Mouse (Mus musculus): ENCODE measurements at regions not wholly inside any gene's neighbourhood (a gene's known extent, or its start where the extent isn't known, plus 50 kb on each side); places are given as distances from the start of the nearest gene placed in this dataset.
A peak's percentile ranks its signal among the peaks of the same experiment; 100 is the strongest.

DNA sequence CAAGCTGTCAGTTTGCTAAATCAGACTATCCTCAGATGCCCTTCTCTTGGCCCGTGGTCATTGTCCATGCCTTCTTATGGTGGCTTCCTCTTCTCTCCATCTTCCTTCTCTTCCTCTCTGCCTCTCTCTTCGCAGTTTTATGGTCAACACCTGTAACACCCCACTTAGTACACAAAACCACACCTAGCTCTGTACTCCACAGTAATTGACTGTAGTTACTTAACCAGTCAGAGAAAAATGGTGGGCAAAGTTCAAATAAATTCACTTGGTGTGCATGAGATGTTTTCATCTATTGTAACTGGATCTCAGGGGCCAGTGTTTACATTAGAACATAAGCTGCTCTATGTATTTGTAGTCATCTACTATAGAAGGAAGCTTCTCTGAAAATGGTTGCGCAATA is 807.8 kb upstream of the Cadm2 start:
- Histone ChIP-seq H3K4me1 (ENCODE audit: control insufficient read depth, insufficient read depth, low read length) (no peaks in the 10 kb centered on the region), H3K27me3 (ENCODE audit: control insufficient read depth, insufficient read depth, low read length) (no peaks in the 10 kb centered on the region), H3K9ac (replicated peaks; ENCODE audit: low read depth, low read length) (no peak overlapping the region), H3K4me3 (ENCODE audit: low read depth, low read length) (no peak overlapping the region), H3K36me3 (ENCODE audit: control insufficient read depth, insufficient read depth, low read length) (no peaks in the 10 kb centered on the region), H3K27ac (ENCODE audit: low read length) (no peak overlapping the region), H3K9me3 (ENCODE audit: control insufficient read depth, low read depth, low read length) (no peaks in the 10 kb centered on the region), H3K4me2 (replicated peaks; ENCODE audit: low read depth, low read length) (no peak overlapping the region)
- WGBS, result 83% methylated on average over 3 of the region's 3 CpGs
- no peak for ATAC-seq (ENCODE audit: insufficient number of reproducible peaks, insufficient read depth, low FRiP score, low read depth)

DNA sequence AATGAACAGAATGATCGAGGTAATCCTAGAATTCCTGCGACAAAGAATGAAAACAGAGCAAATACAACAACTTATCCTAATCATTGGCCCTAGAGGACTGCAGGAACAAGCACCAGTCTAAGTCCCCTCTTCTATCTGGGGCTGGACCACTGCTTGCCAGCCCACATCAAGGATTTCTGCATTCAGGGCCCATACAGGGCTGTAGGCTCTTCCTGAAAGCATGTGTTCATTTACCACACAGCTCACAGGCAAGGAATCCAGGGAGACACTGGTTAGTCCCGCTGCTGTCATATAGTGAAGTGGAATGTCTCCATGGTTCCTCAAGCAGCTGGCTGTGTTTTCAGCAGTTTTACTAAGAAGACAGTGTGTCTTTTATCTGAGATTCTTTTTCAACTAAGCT is 806.8 kb upstream of the Cadm2 start:
- WGBS, result 84% methylated on average over 3 of the region's 3 CpGs
- no peak overlapping the region for H3K4me2 ChIP-seq (replicated peaks; ENCODE audit: low read depth, low read length)
- H3K9me3 ChIP-seq (ENCODE audit: control insufficient read depth, low read depth, low read length), result no peaks in the 10 kb centered on the region
- no peak for ATAC-seq (ENCODE audit: insufficient number of reproducible peaks, insufficient read depth, low FRiP score, low read depth)
- no peaks in the 10 kb centered on the region for H3K36me3 ChIP-seq (ENCODE audit: control insufficient read depth, insufficient read depth, low read length)
- no peaks in the 10 kb centered on the region for H3K27me3 ChIP-seq (ENCODE audit: control insufficient read depth, insufficient read depth, low read length)
- H3K9ac ChIP-seq (replicated peaks; ENCODE audit: low read depth, low read length), result no peak overlapping the region
- H3K4me3 ChIP-seq (ENCODE audit: low read depth, low read length), result no peak overlapping the region
- H3K27ac ChIP-seq (ENCODE audit: low read length), result no peak overlapping the region
- H3K4me1 ChIP-seq (ENCODE audit: control insufficient read depth, insufficient read depth, low read length), result no peaks in the 10 kb centered on the region

DNA sequence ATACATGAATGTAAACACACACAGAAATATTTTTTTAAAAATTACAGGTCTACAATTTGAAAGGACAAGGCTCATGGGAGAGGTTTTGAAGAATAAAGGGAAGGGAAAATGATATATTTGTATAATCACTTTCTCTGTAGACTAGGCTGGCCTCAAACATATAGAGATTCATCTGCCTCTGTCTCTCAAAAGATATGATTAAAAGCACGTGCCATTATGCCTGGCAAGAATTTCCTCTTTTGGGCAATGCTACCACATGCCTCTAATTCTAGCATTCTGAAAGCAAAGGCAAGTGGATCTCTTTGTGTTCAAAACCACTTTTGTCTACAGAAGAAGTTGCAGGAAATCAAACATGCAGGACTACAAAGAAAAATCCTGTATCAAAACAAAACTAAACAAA is 804.6 kb upstream of the Cadm2 start:
- H3K4me3 ChIP-seq (ENCODE audit: low read depth, low read length), result no peak overlapping the region
- no peak for ATAC-seq (ENCODE audit: insufficient number of reproducible peaks, insufficient read depth, low FRiP score, low read depth)
- no peak overlapping the region for H3K9ac ChIP-seq (replicated peaks; ENCODE audit: low read depth, low read length)
- no peak overlapping the region for H3K27ac ChIP-seq (ENCODE audit: low read length)
- no peaks in the 10 kb centered on the region for H3K4me1 ChIP-seq (ENCODE audit: control insufficient read depth, insufficient read depth, low read length)
- H3K27me3 ChIP-seq (ENCODE audit: control insufficient read depth, insufficient read depth, low read length), result no peaks in the 10 kb centered on the region
- H3K9me3 ChIP-seq (ENCODE audit: control insufficient read depth, low read depth, low read length), result no peaks in the 10 kb centered on the region
- H3K36me3 ChIP-seq (ENCODE audit: control insufficient read depth, insufficient read depth, low read length), result no peaks in the 10 kb centered on the region
- H3K4me2 ChIP-seq (replicated peaks; ENCODE audit: low read depth, low read length), result no peak overlapping the region
- 79% methylated on average over 1 of the region's 1 CpGs for WGBS

DNA sequence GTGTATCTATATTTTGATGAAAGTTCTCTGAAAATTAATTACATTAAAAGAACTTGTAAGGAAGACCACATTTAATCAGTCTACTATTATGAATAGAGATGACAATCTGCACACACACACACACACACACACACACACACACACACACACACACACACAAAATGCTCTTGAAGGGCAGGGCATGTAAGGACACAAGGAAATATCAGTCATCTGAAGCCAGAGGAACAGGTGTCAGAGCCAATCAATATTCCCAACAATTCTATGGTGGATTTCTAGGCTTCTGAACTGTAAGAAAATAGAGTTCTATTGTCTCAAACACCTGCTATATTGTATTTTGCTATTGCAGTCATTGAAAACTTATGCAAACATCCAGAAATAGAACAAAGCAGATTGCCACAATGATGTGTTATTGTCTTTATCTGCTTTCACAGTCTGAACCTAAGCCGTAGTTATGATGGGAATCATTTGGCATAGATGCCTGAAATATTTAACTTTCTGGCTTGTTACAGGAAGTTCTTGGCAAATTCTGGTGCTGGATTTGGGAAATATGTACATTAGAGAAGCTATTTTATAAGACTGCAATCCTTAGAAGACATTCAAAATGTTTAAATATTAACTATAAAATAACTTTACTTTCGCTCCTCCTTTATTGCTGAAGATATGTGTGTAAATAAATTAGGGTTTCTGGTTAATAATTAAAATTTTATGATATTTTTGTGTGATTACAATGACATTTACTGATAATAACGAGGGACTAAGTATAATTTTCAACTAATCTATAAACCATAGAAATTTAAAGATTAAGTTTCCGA is 781.4 kb upstream of the Cadm2 start:
- ATAC-seq (ENCODE audit: insufficient number of reproducible peaks, insufficient read depth, low FRiP score, low read depth), result peak; percentile 33; the same call in 1 of the 2 replicates
- H3K27ac ChIP-seq (ENCODE audit: low read length), result no peak overlapping the region
- 70% methylated on average over 4 of the region's 4 CpGs for WGBS
- H3K36me3 ChIP-seq (ENCODE audit: control insufficient read depth, insufficient read depth, low read length), result no peaks in the 10 kb centered on the region
- H3K9ac ChIP-seq (replicated peaks; ENCODE audit: low read depth, low read length), result no peak overlapping the region
- no peak overlapping the region for H3K4me3 ChIP-seq (ENCODE audit: low read depth, low read length)
- no peaks in the 10 kb centered on the region for H3K27me3 ChIP-seq (ENCODE audit: control insufficient read depth, insufficient read depth, low read length)
- H3K4me1 ChIP-seq (ENCODE audit: control insufficient read depth, insufficient read depth, low read length), result no peaks in the 10 kb centered on the region
- H3K9me3 ChIP-seq (ENCODE audit: control insufficient read depth, low read depth, low read length), result no peaks in the 10 kb centered on the region
- H3K4me2 ChIP-seq (replicated peaks; ENCODE audit: low read depth, low read length), result no peak overlapping the region

DNA sequence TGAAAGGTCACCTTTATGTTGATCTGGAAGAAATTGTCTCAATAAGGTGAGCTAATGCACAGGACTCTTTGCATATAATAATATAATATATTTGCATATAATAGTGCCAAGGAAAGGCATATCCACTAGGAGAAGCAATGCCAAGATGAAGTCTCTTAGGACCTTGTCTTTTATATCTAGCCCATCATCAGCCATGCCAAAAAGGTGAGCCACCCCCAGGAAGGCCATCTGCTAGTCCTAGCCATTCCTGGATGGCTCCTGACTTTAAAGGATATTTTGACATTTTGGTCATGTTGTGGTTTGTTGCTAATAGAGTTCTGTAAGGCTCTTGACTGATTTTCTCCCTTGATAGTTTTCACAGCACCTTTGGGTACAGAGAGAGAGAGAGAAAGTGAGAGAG is 779.9 kb upstream of the Cadm2 start:
- Histone ChIP-seq H3K4me2 (replicated peaks; ENCODE audit: low read depth, low read length) (no peak overlapping the region), H3K27me3 (ENCODE audit: control insufficient read depth, insufficient read depth, low read length) (no peaks in the 10 kb centered on the region), H3K4me3 (ENCODE audit: low read depth, low read length) (no peak overlapping the region), H3K9ac (replicated peaks; ENCODE audit: low read depth, low read length) (no peak overlapping the region), H3K4me1 (ENCODE audit: control insufficient read depth, insufficient read depth, low read length) (no peaks in the 10 kb centered on the region), H3K9me3 (ENCODE audit: control insufficient read depth, low read depth, low read length) (no peaks in the 10 kb centered on the region), H3K27ac (ENCODE audit: low read length) (no peak overlapping the region), H3K36me3 (ENCODE audit: control insufficient read depth, insufficient read depth, low read length) (no peaks in the 10 kb centered on the region)
- ATAC-seq (ENCODE audit: insufficient number of reproducible peaks, insufficient read depth, low FRiP score, low read depth), result no peak

DNA sequence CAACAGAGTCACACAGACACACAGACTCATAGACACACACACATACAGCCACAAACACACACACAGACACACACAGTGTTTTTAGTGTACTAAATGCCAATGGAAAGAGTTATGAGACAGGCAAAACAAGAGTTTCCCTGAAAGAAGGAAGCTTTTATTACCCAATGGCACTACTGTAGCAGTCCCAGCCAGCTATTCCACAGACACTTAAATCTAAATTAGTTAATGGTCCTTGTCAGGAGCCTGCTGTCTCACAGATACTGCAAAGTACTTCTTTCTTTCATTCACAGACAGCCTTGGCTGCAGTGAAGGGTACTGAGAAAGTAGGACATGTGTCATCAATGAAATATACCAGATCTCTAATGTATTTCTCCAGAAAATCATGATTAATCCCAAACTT is 730.4 kb upstream of the Cadm2 start:
- Histone ChIP-seq H3K4me3 (ENCODE audit: low read depth, low read length) (no peak overlapping the region), H3K36me3 (ENCODE audit: control insufficient read depth, insufficient read depth, low read length) (no peaks in the 10 kb centered on the region)
- no peak for ATAC-seq (ENCODE audit: insufficient number of reproducible peaks, insufficient read depth, low FRiP score, low read depth)

DNA sequence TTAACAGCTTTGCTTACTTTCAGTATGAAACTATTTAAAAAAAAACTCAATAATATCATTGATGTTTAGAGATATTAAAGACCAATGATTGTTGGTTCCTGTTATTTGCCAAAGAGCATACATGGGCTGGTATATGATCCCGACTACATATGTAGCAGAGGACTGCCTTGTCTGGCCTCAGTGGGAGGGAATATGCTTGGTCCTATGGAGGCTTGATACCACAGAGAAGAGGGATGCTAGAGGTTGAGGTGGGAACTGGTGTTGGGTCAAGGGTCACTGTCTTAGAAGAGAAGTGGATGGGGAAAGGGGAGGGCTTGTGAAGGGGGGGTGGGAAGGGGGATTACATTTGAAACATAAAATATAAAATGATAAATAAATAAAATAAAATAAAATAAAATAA is 718.3 kb upstream of the Cadm2 start:
- no peak for ATAC-seq (ENCODE audit: insufficient number of reproducible peaks, insufficient read depth, low FRiP score, low read depth)
- H3K4me1 ChIP-seq (ENCODE audit: control insufficient read depth, insufficient read depth, low read length), result no peaks in the 10 kb centered on the region
- no peak overlapping the region for H3K9ac ChIP-seq (replicated peaks; ENCODE audit: low read depth, low read length)
- H3K27me3 ChIP-seq (ENCODE audit: control insufficient read depth, insufficient read depth, low read length), result no peaks in the 10 kb centered on the region
- H3K4me3 ChIP-seq (ENCODE audit: low read depth, low read length), result no peak overlapping the region
- H3K27ac ChIP-seq (ENCODE audit: low read length), result no peak overlapping the region
- no peaks in the 10 kb centered on the region for H3K36me3 ChIP-seq (ENCODE audit: control insufficient read depth, insufficient read depth, low read length)
- no peak overlapping the region for H3K4me2 ChIP-seq (replicated peaks; ENCODE audit: low read depth, low read length)
- 90% methylated on average over 1 of the region's 1 CpGs for WGBS
- no peaks in the 10 kb centered on the region for H3K9me3 ChIP-seq (ENCODE audit: control insufficient read depth, low read depth, low read length)

More for the DNA sequence above, 730.4 kb upstream of the Cadm2 start:
- H3K4me1 ChIP-seq (ENCODE audit: control insufficient read depth, insufficient read depth, low read length), result no peaks in the 10 kb centered on the region
- H3K4me2 ChIP-seq (replicated peaks; ENCODE audit: low read depth, low read length), result no peak overlapping the region
- no peaks in the 10 kb centered on the region for H3K9me3 ChIP-seq (ENCODE audit: control insufficient read depth, low read depth, low read length)
- H3K27ac ChIP-seq (ENCODE audit: low read length), result no peak overlapping the region
- H3K9ac ChIP-seq (replicated peaks; ENCODE audit: low read depth, low read length), result no peak overlapping the region
- H3K27me3 ChIP-seq (ENCODE audit: control insufficient read depth, insufficient read depth, low read length), result no peaks in the 10 kb centered on the region
